Mouse (Mus musculus) CD4-positive, CD25-positive, alpha-beta regulatory T cell, adult 2 months (primary cell): Measurements from ENCODE around the gene Ins2.

ENCODE experiments used
- DNase-seq: peaks from one replicate; pipeline ENCODE4 v3.0.0-alpha.2; 2012; ENCODE audit warnings: low read depth, low spot score

Ins2 gene

DNA sequence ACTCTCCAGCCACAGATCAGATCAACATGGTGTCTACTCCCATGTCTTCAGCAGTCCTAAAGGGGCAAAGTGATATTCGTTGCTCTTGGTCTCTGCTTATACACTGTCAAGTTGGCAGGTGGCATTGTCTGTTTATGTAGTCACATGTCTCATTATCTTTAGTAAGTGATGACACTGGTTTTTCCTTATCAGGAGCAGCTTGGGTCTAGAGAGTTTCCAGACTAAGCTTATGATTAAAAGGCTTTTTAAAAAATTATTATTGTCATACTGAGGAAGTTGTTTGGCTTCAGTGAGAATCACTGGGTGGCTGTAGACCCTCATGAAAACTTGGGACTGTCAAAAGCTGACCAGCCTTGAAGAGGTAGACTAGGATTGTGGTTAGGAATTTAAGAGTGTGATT, at the start of gene Ins2:
Gene Ins2, minus strand, starts transcription at position 101 of the 400 bp plus-strand sequence.
- DNase-seq: no peak

DNA sequence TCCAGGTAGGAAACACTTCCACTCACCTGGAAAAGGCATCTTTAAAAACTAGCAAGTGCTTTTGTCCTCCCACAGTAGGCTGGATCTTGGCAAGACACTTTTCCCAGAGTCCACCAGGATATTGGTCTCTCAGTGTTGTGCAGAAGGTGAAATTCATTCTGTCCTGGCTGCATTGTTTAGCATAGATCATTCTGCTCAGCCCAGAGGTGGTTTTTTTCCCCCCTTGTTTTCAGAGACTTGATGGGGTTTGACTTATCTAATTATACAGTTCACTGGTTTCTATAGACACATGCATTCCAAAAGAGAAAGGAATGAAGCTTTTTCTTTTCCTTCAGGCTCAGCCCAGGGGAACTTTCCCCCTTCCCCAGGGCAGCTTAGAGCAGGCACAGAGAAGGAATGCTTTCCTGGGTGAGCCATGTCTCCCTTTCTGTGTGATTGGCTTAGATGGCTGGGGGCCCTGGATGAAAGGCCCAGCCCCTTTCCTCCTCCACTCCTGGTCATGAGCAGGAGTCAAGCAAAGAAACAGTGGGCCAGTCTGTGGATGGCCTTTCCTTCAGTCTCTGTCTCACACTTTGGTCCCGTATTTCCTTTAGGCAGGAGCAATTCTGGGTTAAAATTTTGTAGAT, 49.6 kb upstream of the Ins2 start:
- no peak for DNase-seq

DNA sequence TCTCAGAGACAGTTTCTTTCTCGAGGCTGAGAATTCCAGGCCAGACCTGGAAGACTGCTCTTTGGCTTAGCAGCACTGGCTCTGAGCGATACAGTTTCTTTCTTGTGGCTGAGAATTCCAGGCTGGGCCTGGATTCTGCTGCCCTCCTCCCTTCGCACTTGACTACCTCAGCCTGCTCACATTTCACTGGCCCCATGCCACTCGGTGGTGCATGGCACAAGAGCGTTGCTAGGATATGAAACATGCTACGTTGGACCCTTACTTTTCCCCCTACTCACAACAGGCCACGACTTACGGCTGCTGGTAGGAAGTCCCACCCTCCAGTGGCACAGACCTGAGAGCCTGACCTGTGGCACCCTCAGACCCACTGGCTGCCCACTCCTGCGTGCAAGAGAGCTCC, 46.5 kb upstream of the Ins2 start:
- no peak for DNase-seq

DNA sequence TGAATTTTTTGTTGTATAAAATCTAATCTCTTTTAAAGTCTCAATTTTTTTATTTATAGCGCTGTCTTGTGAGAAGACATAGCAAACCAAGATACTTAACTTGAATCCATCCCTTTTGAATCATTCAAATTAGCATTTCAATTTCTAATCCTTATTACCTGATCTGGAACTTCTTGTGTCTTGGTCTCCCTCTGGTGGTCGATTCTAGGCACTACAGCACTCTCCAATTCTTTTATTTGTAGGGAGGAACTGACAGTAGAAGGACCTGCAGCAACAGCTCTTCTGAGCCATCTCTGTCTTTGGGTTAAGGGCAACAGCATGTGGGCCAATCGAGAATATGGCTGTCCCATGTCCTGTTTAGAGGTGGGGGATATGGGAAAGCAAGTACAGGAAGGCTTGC, 5.4 kb downstream of the Ins2 start:
- DNase-seq: peak; percentile 76

DNA sequence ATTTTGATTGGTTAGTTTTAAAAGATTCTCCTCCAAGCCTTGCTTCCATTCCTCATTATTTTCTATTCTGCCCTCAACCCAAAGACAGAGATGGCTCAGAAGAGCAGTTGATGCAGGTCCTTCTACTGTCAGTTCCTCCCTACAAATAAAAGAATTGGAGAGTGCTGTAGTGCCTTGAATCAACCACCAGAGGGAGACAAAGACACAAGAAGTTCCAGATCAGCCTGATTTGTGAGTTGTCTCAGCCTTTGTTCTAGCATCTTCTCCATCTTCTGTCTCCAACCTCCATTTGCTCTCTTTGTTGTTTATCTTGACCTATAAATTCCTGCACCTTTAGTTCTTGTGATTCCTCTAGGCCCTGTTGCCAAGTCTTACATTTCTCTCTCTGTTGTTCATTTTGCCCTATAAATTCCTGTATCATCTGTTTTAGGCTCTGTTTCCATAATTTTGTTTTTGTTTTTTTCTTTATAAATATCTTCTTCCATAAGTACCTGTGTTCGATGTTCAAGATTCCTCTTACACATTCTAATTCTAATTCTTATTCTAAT, 6.2 kb downstream of the Ins2 start:
- peak; percentile 69 for DNase-seq

DNA sequence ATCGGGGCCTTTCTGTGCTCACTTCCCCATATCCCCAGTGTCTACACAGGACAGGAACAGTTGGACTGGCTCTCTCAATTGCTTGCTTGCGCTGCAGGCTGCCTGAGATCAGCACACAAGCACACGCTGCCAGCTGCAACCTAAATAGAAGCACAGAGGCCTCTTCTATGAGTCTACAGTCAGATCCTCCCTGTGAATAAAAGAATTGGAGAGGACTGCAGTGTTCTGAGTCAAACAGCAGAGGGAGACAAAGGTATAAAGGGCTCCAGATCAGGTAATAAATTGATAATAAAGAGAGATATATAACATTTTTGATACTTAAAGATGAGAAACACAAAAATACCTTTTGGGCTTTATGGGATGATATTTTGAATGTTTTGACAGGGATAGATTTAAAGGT, 17.2 kb downstream of the Ins2 start:
- DNase-seq: peak; percentile 7

DNA sequence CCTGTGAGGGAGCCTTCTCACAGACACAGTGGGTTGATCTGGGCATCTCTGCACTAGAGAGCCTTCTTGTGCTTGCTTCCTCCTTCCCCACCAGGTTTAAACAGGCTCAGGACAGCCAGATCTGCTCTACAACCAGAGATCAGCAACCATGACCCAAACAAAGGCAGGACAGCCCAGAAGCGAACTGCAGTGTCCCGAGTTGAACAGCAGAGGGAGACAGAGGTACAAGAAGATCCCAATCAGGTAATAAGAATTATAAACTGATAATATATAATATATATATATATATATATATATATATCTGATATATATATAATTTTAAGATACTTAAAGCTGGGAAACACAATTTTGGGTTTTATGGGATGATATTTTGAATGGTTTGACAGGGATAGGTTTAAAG, 22.5 kb downstream of the Ins2 start:
- DNase-seq: peak; percentile 62

DNA sequence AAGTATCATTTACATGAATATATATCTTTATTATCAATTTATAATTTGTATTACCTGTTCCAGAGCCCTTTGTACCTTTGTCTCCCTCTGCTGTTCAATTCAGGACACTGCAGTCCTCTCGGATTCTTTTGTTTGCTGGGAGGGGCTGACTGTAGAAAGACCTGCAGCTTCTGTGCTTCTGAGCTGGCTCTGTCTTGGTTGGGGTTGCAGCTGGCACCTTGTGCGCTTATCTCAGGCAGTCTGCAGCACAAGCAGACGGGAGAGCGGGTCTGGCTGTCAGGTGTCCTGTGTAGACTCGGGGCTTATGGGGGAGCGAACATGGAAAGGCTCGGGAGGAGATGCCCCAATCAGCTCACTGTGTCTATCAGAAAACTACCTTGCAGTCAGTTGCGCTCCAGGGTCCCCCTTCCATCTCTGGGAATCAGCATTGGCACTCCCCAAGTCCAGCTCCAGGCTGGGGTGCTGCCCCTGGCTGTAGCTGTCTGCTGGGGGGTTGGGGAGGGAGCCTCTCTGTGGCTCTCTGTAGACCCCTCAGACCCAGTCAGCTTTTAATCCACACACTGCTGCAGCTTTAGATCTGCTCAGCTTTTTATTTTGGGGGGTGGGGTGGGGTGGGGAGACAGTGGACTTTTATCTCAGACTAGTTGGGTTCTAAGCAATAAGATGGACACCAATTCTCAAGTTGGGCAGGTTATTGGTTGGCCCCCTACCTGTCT, 28.2 kb downstream of the Ins2 start:
- peak; percentile 61 for DNase-seq

DNA sequence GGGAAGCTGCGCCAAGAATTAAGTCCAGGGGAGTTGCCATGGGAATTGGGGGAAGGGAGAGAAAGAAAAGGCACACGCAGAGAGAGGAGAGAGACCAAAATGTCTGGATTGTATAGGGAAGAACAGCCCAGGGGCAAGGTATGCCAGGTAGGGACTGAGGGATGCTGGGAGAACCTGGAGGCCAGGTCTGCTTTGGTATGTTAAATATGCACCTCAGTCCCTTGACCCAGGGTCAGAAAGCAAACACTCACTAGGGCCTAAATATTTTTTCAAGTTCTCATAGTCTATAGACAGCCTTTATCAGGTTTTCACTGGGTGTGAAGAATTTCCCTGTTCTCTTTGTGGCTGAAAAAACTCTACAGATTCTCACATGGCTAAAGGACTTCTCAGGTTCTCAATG, 36.3 kb downstream of the Ins2 start:
- DNase-seq: no peak

DNA sequence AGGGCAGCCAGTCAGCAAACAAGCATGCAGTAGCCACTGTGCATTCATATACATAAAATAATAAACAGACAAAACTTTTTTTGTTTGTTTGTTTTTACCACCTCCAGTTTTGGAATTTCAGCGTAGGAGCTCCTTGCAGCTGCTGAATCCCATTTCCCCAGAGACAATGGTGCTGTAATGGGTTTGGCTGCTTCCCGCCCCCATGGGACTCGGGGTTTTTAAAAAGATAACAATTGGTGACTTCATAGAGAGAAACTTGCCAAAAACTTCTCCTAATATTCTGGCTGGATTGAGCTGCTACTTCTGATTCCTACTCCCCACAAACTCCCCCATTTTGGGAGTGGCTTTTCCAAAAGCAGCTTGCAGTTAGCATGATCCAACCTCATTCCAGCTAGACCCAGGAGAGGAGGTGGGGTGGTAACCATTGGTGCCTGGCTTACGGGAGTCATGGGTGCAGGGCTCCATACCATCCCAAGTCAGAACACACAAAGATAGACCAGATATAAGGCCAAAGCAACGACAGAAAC, 43.8 kb downstream of the Ins2 start:
- DNase-seq: no peak

DNA sequence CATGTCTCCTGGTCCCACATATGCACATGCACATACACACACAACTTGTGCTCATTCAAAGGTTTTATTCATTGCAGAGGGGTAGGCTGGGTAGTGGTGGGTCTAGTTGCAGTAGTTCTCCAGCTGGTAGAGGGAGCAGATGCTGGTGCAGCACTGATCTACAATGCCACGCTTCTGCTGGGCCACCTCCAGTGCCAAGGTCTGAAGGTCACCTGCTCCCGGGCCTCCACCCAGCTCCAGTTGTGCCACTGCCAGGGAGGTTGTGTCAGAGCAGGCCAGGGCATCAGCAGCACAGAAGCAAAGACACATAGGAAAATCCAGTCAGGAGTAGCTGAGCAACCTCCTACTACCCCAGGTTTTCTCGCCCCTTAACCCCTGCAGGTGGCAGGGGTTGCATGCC, 64.6 kb downstream of the Ins2 start:
- no peak for DNase-seq

DNA sequence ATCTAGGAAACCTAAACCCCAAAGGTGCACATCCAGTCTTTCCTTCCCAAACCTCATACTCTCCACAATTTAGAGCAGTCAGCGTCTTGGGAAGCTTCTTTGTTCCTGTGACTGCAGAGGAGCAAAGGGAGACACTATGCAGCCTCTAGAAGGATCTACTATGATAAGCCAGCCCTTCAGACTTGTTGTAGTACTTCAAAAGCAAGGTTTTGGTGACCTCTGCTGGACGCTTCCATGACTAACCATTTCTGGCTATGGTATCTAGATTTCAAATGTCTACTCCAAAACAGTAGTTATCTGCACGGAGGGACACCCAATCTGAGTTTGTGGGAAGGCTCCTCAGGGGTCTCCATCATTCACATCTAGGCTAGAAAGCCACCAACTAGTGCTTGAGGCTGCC, 67.5 kb downstream of the Ins2 start:
- peak; percentile 56 for DNase-seq

DNA sequence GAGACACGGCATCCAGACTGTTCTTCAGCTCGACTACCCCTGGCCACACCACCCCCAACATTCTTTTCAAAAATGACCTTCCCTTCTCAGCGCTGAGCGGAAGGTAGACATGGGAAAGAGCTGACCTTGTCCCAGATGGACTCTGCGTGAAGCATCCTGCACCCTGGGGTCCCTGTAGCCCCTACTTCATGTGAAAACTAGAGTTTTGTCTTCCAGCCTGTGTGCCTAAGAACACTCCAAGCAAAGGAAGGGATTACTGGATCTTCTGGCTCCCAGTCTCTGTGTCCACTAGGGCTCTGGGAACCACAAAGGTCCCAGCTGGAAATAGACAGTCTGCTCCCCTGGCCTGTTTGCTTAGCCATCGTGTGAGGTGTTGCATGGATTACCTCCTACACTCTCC, 68.0 kb downstream of the Ins2 start:
- DNase-seq: no peak

DNA sequence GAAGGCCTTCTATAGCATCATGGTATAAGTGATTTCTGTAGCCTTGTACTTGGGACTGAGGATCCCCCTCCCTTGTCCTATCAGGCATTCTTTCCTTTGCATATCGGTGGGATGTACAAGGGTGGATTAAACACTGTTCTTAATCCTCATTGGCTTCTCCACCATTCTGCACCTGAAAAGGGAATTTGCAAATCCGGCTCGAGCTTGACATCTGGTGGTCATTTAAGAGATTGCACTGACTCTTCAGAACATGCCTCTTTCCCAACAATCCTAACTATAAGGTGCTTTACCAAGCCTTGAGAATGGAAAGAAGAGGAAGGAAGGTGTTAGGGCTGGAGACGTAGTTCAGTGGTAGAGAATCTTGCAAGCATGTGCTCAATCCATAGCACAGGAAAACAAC, 71.1 kb downstream of the Ins2 start:
- peak; percentile 62 for DNase-seq

DNA sequence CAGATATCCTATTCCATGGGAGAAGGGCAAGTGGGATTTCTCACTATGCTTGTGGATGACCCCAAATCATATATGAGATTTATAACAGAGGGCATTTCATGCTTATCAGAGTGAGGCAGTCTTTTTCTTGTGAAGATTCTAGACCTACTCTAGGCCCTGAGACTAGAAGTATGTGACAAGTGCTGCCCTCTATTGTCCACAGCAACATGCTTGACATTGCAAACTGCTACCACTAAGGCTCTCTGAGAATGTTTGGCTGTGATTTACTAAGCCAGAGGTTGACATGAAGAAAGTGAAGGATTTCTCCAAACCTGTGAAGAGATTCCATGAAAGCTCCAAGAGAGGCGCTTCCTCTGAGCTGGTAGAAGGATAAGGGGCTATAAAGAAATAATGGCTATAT, 72.1 kb downstream of the Ins2 start:
- peak; percentile 14 for DNase-seq

DNA sequence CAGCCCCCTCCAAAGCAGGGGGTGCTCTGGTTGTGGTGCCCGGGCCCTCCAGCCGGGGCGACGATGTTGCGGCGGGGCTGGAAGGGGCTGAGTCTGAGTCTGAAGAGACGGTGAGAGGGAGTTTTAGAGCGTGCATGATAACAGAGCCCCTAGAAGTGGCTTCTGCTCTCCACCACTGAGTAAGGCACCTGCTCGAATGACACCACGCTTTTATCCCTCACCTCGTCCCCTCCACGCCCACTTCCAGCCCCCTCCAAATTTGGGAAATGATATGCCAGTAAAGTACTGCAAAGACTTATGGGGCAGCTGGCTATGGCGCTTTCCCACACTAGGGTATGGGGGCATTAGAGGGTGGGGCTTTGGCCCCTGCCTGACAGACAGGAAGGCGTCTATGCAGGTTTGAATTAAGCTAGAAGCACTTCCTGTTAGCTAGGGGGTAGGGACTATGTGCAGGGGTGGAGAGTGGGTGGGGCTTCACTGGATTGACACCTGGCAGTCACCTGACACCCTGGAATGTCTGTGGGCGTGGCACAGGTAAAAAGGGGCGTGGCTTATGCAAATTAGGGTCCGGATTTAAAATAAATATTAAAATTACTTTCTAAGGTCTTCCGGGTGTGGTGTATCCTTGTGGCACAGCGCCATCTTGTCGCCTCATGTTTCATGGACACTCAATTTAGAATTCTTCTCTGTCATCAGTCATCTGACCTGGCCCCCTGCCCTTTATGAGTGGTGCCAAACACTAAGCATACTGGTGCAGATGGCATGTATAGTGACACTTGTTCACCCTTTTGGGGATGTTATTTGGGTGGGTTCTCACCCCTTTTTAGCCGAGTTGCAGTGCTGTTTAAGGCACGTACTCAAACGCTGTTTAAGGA, 73.2 kb downstream of the Ins2 start, which contains the start of gene Gm49394:
Gene Gm49394, minus strand, starts transcription at position 192 of the 875 bp plus-strand sequence.
- DNase-seq: peak; percentile 16

DNA sequence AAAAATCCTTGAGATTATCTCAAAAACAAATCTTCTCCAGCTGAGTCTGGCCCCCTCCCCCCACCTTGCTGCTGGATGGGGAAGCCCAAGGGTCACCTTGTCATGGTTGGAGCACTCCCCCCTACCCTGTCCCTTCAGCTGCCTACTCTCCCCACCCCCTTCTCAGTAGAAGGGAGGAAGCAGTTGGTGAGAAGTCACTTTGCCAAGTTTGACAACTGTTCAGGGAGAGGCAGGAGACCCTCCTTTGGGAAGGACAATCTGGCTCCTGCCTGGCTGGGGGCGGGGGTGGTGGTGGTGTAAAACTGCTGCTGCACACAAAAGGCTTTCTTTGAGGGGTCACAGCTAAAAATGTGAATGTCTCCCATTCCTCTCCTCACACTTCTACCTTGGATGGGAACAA, 74.9 kb downstream of the Ins2 start:
- DNase-seq: no peak

DNA sequence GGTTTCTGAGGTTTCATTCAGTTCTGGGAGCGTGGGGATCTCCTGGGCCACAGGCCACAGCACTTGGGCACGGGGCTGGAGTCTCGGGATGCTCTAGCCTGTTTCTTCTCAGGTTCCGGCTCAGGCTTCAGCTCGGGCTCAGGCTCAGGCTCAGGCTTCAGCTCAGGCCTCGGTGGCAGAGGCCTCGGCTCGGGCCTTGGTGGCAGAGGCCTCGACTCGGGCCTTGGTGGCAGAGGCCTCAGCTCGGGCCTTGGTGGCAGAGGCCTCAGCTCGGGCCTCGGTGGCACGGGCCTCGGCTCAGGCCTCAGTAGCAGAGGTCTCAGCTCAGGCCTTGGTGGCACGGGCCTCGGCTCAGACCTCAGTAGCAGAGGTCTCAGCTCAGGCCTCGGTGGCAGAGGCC, 75.7 kb downstream of the Ins2 start:
- DNase-seq: no peak

DNA sequence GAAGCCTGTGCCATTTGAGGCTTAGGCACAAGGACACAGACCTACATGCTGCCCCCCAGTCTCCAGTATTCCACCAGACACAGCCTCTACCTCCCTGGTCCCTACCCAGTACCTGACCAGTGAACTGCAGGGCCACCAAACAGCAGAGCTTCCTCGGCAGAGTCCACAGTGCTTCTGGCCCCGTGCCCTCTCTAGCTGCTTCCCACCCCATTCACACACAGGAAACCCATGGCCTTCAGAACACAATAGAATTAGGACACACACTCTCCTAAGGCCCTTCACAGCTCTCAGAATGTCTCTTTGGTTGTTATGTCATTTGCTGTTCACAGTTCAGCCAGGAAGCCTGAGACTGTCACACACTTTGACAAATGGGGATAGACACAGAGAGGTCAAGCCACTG, 76.5 kb downstream of the Ins2 start, which contains the start of gene Igf2:
Gene Igf2, minus strand, starts transcription at position 158 of the 400 bp plus-strand sequence.
- no peak for DNase-seq

DNA sequence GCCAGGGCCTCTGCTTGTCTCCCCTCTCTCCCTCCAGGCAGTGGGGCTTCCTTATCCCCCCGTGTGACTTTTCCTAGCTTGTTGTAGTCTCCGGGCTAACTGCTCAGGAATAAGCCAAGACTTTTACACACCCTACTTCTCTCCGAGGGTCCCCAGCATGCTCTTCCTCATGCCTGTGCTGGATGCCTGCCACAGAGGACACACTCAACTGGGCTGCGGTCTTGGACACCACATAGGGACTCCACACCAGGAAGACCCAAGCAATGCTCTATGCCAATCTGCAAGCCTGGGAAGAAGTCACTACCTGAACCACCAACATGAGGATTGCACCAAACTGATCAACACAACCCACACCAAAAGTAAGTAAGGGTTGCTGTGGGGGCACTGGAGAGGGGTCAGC, 77.1 kb downstream of the Ins2 start:
- DNase-seq: no peak

DNA sequence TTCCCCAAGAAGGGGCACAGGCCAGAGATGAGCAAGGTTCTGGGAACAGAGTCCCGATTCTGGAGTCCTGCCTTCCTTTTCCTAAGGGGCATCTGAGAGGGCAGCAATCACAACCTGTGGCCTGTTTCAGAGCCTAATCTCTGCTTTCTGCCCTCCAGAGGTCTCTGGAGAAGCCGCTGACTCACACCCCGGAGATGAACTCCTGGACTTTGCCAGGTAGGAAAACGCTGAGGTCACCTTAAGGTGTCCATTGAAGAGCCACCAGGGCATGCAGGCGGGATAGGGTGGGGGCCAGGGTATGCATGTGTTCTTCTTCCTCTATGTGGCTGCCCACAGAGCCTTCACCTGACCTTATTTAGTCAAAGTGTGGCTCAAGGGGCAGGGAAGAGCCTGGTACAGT, 77.8 kb downstream of the Ins2 start:
- no peak for DNase-seq

DNA sequence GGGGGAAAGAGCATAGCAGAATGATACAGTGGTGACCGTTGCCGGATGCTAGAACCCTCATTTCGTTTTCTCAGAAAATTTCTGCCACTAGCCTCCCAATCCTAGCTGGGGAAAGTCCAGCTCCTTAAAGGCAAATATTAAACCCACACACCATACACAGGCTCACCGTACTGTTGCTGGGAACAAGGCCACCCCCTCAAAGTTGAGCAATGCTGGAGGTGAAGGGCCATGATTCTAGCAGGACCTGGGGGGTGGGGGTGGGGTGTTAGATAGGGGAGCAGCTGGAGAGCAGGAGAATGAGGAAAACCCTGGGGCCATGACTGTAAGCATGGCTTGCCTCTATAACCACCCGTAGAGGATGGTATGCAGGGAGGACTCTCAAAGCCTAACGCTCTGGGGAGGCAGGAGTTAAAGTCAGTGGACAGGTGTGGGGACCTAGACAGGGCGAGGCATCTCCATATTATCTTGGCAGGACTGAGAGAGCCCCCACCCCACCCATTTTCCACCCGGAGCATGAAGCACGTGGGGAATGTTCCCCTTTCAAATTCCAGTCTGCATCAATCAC, 78.6 kb downstream of the Ins2 start:
- no peak for DNase-seq
